Mouse (Mus musculus) T-helper 17 cell (primary cell): ENCODE measurements around the gene Itih1.

Experiments
- in situ Hi-C, 2 experiments: fragments of 300-600 bp; cut with MboI, MseI; formaldehyde crosslinking; loops; 1 replicate in 1 of 2; 2 replicates in 1 of 2; pipeline ENCODE4 v1.15.1; 2025; ENCODE audit warnings: high pct_unique_total_duplicates in 2 of 2

The Itih1 gene

DNA sequence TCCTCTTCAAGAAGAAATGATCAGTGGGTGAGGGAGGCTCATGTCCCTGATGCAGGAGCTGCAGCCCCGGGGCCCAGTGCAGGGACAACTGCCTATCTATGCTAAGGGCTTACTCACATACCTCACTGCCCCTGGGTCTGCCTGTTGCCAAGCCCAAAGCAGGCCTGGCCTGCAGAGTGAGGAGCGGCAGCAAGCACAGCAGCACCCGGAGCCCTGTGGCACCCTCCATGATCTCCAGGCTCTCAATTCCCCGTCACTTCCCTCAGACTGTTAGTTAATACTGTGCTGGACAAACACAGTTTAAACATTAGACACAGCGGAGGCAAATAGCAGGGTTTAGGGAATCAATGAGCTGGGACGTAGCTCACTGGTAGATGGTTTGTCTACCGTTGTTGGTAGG lies at the start of gene Itih1:
Gene Itih1, minus strand, starts transcription at position 252 of the 400 bp plus-strand sequence.
- in situ Hi-C loops: no loop called here

DNA sequence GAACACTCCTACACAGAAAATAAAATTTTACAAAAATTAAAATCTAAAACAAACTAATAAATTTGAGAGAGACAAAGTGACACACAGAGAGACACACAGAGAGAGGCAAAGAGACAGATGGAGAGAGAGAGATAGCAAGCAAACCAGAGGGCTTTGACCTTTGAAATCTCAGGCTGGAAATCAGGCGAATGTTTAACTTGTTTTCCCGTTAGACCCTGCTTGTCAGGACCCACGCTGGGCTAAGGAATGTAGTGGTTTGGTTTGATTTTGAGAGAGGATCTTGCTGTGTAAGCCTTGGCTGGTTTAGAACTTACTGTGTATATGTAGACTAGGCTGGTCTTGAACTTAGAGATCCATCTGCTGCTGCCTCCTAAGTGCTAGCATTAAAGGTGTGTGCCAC lies 33.1 kb upstream of the Itih1 start:
- in situ Hi-C loops: loop anchor here (5.0 to 10.0 kb wide), 2 partner anchors 54 to 1251 kb away; partner anchors contain the start of genes Cacna2d3 (in 1 of the 2) and Itih3 (in 1 of the 2)

DNA sequence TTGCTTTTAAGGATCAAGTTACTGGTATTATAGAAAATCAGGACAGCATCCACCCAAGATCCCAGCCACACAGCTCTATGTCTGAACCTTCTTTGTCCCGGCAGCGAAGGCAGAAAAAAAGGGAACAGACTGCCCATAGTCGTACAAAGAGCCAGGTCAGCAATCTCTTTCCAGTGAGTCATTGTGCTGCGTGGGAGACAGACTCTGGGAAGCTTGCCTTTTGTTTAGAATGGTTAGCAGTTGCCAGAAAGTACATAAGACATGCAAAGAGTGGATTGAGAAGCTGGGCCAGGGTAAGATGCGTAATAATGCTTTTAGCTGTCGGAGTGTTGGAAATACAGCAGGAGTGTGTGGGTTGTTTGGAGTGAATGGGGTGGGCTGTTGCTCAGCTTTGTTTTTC lies 31.1 kb upstream of the Itih1 start:
- in situ Hi-C loops: loop anchor here in 1 of 2 experiments (10.0 kb wide), 1 partner anchor 1249 kb away; the partner anchor contains the start of gene Cacna2d3

DNA sequence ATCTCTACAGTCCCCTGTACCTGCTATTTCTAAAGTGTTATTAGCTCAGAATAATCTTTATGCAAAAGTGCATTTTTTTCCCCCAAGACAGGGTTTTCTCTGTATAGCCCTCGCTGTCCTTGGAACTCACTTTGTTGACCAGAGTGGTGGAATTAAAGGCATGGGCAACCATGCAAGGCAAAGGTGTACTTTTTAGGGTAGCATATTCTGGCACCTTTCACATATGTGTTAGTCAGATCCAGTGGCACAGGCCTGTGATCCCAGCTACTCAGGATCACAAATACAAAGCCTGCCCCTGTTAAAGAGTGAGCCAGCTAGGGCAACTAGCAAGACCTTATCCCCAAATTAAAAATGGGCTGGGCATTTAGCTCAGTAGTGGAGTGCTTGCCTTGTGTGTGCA lies 17.3 kb upstream of the Itih1 start:
- in situ Hi-C loops: no loop called here

DNA sequence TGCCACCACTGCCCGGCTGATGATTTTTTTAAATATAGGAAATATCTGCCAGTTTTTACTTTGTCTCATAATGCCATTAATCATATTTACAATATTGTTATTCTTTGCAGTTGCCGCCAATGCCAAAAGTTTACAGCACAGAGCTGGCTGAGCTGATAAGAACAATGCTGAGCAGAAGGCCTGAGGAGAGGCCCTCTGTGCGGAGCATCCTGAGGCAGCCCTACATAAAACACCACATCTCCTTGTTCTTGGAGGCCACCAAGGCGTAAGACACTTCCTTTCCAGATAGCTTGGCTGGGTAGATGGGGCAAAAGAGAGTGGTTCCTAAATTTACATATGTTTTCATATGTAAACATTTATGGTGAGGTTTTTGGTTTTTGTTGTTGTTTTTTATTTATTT lies 15.9 kb upstream of the Itih1 start:
- in situ Hi-C loops: no loop called here

DNA sequence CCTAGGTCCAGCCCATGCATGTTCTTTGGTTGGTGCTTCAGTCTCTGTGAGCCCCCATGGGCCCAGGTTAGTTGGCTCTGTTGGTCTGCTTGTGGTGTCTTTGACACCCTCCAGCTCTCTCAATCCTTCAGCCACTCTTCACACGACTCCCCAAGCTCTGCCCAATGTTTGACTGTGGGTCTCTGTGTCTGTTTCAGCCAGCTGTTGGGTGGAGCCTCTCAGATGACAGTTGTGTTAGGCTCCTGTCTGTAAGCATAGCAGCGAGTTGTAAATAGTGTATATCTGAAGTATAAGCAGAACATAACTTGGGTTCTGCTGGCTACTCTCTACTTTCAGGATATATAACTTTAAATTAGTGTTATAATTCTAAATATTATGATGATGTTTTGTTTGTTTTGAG lies 15.4 kb upstream of the Itih1 start:
- in situ Hi-C loops: no loop called here

DNA sequence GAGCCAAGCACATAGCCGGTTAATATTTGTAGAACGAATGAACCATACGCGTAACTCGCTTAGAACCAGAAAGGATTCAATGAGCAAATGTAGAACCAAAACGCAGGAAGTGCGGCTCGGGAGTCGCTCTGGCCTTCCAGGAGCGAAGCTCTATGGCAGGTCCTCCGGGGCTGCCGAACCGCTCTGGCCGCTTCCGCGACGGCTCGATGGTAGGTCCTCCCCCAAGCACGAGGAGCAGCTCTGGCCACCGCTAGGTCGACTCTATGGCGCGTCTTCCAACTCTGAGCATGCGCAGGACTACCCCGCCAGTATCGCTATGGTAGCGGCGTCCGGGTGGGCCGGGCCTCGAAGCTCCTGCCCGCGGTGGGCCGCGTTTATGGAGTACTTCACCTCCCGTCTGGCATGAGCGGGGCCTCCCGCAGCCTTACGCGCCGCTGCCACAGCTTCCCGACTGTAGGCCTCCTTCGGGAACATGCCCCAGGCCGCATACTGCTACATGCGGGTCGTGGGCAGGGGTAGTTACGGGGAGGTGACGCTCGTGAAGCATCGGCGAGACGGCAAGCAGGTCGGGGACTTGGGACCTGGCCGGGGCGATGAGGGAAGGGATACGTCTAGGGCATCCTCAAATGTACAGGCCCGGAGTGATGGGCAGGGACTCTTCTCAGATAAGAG lies 8.2 kb upstream of the Itih1 start, which contains the start of gene Nek4:
Gene Nek4, plus strand, starts transcription at position 224 of the 672 bp plus-strand sequence.
- in situ Hi-C loops: no loop called here

DNA sequence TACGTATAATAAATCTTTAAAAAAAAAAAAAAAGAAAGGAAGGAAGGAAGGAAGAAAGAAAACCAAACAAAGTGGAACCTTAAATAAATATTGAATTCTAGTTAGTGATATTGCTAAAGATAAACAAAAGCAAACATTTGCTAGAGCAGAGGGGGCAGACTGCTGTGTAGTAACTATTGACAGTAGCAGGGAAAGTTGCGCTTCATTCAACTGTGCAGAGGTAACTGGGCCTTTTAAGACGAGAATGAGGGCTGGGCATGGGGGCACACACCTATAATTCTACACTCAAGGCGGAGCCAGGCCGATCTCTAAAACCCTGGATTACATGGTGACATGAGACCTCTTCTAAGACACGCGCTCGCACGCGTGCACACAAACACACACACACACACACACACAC lies 6.9 kb upstream of the Itih1 start:
- in situ Hi-C loops: no loop called here

DNA sequence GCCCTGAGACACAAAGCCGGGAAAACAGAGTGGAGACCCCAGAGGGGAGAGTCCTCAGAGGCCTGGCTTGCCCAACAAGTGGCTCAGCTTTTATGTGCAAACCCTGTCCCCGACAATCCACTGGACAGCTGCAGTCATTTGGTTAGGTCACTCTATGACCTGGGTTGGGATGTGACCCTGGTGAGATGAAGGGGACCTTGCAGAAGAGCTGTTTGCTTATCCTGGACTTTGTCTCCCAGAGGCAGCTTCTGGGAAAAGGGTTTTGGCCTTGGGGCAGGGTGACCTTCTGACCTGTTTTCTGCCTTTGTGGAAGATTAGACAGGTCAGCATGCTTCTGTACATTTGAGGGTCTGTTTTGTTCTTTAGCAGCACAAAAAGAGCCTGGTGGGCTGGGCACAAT lies 1.7 kb upstream of the Itih1 start:
- in situ Hi-C loops: no loop called here

DNA sequence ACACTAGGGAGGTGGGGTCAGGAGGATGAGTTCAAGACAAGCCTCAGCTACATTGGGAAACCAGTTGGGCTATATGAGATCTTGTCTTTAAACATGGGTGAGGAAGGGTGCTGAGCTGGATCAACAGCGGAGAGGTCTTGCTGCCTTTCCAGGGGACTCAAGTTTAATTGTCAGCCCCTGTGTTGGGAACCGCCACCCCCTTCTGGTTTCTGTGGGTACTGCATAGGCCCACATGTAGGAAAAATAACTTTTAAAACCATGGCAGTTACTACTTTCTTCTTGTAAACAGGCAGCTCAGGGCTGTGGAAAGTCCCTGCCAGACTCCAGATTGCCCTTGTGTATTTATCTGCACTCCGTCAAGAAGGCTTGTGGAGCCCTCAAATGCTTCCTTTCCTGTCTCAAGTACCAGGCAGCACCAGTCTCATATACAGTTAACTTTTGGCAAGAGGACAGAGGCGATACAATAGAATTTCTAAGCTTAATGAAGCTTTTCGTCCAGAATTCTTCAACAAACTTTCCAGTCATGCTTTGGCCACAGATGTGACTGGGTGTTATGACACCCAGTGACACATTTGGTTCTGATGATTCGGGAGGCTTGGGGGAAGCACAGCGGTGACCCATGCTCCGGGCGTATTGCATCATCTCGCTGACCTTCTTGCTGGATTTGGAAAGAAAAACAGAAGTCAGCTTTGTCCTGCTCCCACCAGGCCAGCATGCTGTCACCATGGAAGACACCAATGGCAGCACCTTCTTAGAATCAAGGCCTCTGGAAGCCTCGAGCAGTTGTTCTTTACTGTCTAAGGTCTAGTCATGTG lies 978 bp upstream of the Itih1 start:
- in situ Hi-C loops: no loop called here

DNA sequence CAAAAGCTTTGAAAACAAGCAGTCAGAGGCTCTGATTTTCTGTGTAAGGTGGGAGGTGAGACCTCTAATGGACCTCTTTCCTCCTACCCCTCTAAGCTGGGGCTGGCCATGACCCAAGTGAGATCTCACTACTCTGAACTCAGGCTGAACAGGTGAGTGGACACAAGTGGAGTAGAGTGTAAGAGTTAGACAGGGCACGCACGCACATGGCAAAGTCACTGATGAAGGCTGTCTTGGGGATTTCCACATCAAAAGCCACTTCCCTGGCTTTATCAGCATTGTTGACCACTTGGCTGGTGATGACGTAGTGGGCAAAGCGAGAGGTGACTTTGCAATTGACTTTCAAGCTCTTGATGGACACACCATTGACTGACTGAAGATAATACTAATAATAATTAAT lies 835 bp downstream of the Itih1 start:
- in situ Hi-C loops: no loop called here

DNA sequence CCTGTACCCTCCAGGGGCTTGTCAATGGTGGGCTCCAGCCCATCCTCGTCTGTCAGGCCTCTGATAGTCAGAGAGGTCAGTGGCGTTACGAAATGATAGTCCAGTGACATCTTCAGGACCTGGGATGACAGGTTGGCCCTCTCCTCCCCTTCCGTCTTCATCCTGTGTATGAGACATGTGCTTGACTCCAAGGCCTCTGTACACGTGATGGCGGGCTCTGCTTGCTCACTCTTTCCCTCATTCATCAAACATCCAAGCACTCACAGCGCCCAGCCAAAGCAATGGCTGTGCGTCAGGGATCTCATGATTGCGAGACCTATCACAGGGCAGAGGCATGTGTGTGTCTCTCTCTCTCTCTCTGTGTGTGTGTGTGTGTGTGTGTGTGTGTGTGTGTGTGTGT lies 9.7 kb downstream of the Itih1 start:
- in situ Hi-C loops: no loop called here

DNA sequence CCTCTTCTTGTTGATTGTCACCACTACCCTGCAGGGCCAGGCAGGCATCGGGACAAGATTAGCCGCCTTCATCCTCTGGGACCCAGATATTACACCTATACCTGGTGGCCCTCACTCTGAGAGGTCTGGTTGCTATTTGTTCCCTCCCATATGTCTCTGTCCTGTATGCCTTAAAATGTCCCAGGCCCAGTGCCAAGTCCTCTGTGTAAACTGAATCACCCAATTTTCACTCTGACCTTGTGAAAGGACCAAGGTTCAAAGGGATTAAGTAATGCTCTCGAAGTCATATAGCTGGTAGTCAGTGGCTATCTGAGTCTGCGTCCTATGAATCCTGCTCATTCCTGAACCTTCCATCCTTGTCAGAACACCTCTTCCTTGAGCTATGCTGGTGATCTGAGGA lies 12.7 kb downstream of the Itih1 start:
- in situ Hi-C loops: no loop called here

DNA sequence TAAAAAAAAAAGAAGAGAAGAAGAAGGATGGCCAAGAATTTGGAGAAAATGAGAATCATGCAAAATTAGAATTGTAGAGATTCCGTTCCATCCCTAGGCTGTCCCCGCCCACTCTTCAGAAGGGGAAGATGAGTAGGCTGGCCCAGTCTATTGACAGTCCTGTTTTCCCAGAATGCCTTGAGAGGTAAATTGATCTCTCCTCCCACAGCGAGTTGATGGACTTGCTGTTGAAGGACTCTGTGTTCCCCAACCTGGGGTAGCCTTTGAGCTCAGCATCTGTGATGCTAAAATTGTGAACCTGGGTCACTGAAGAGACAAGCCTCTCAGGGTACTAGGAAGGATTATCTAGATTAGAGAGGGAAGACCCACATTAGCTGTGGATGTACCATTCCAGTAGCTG lies 17.6 kb downstream of the Itih1 start:
- in situ Hi-C loops: no loop called here

DNA sequence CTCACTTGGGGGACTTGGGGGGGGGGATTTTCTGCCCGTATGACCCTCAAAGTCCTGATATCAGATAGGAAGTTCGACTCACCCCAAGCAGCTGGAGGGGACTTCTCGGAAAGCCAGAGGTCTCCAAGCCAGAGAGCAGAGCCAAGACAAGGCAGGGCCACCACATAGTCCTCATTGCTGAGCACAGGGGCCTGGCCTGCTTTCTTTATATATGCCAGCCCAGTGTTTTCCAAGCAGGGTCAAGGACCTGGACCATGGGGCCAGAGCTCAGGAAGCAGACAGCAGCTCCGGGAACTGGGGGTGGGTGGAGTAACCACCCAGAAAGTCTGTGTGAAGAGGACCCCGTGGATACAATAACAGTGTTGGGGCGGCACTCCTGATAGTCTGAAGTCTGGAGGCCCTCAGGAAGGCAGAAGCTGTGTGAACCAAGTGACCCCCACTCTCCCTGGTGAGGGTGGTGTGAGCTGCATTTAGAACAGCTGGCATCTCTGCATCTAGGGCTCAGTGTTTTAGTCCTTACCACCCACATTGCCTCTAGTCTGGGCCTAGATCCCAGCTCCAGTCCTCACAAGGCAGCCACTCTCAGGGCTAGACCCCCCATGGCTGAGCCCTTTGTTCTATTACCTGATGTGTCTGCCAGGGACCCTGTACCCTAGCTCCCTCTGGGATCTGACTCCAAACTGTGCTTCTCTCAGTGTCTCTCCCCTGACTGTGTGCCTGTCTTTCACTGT lies 19.5 kb downstream of the Itih1 start, which contains the start of gene Itih3:
Gene Itih3, minus strand, starts transcription at position 386 of the 731 bp plus-strand sequence.
- in situ Hi-C loops: loop anchor here in 1 of 2 experiments (5.0 kb wide), 1 partner anchor 54 kb away; no protein-coding TSS in a partner anchor

DNA sequence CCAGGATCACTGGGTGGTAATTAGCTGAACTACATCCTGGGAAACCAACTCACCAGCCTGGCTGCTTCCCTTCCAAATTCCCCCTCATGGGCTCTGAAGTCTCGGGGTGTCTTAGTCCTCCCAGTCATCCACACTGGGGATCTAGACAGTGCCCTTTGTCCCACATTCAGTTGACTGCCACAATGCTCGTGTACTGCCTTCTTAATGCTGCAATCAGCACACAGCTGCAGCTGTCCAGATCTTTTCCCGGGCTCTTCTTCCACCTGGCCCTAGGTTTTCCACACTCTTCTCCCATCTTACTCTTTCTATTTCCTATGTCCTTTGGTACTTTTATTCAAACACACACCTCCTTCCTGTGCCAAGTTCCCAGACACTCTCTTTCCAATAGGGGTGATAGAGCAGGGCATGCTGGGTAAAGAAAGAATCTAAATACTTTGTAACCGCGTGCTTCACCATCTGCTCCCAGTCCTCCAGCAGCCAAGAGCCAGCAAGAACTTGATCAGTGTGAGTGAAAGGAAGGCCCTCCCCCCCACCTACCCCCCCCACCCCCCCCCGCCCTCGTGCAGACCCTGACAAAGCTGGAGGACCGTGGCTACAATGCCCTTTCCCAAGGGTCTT lies 20.9 kb downstream of the Itih1 start:
- in situ Hi-C loops: loop anchor here in 1 of 2 experiments (5.0 kb wide), 1 partner anchor 55 kb away; no protein-coding TSS in a partner anchor

DNA sequence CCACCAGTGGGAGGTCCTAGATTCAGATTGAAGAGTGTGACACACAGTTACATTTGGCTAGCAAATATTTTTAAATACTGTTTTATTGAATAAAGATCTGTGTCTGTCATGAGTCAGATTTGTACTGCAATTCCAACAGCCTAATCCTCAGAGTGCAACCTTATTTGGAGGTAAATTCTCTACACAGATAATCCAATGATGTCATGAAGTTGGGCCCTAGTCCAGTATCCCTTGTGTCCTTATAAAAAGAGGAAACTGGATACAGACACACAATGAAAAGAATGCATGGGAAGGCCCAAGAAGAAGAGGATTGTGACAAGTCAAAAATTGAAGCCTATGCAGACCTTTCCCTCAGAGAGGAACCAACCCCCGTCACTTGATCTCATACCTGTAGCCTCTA lies 26.6 kb downstream of the Itih1 start:
- in situ Hi-C loops: no loop called here

DNA sequence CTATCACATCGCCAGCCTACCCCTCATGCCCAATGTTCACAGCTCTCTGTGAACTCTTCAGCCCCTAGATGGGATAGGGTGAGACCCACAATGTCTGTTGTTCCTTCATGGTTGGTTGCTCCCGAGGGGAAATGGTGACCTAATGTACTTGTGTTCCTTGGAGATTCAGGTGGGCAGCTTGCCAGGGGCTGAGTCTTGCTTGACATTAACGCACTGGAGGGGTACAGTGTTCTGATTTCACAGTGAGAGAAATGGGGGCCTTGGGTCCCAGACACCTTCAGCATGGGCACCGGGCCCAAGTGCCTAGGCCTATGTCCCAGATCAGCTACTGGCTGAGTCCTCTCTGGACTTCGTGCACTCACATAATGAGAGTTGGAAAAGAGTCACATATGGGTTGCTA lies 29.7 kb downstream of the Itih1 start:
- in situ Hi-C loops: no loop called here

DNA sequence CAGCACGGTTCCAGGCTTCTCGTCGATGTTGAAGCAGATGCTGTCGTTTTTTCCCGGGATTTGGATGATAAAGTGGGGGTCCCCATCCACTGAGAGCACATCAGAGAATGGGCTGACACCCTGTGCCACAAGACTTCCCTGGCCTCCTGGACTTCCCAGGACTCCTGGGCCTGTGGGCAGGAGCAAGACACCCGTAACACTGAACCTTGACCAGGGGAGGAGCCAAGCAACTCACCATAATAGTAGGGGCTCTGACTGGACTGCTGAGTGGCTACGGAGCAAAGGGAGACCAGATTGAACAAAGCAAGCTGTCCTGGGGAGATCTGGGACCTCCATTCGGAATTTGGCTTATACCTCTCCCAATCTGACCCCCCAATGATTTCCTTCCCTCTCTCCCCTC lies 30.4 kb downstream of the Itih1 start:
- in situ Hi-C loops: no loop called here

DNA sequence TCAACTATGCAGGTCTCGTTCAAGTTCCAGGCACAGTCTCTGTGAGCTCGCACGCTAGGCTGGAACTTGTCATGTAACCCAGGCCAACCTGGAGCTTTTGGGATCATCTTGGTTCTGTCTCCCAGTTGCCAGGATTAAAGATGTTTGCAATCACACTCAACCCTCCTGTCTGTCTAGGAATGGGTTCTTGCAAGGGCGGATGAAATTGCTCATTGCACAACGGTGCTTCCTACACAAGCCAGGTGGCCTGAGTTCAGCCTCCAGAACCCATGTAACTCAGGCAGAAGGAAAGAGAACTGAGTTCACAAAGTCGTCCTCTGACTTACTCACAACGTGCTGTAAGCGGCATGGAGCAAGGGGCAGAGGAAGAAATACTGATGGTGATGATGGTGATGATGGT lies 31.9 kb downstream of the Itih1 start:
- in situ Hi-C loops: no loop called here

DNA sequence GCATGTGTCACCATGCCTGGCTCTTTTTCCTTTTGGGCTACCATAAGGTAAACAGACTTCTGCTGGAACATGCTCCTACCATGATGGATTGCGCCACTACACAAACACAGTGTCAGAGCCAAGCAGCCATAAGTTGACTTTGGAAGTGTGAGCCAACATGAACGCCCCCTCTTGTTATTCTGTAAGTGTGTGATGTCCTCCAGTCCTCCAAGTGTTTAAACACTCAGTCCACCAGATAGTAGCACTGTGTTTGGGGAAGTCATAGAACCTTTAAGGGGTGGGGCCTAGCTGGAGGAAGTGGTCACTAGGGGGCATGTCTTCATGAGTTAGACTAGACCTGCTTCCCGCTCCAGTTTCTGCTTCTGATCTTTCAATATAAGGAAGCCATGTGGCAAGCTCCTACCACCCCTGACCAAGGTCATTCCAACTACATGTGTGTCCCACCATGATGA lies 35.2 kb downstream of the Itih1 start:
- in situ Hi-C loops: no loop called here
